Mouse (Mus musculus) stomach, embryonic 15.5 days (tissue): Measurements from ENCODE around the gene Large1. TPM values are rescaled to one million over a fixed set of nuclear protein-coding genes. Genes with fewer than 3 reads are reported as not detected.
"Not testable (repeated sequence)": the region's sequence is repeated elsewhere in the genome, so short reads cannot be mapped to it uniquely, and the experiment has no call there.

Source experiments
- ATAC-seq: fragments of 200-750 bp; cut with Nextera tagmentation; 2 replicates; pipeline ENCODE4 v1.8.0; 2017; ENCODE audit warnings: low read depth, moderate number of reproducible peaks, moderate TSS enrichment; ENCODE audit not compliant: insufficient read depth, low FRiP score
- H3K27ac ChIP-seq: fragments of 300-500 bp; sonication (generic); 2 replicates; pipeline ENCODE4 v1.5.1; 2015; ENCODE audit warnings: mild to moderate bottlenecking, inconsistent platforms
- H3K27me3 ChIP-seq: fragments of 300-500 bp; sonication (generic); replicated peaks from 2 replicates; pipeline ENCODE4 v1.6.1; 2015; ENCODE audit warnings: inconsistent platforms
- H3K36me3 ChIP-seq: fragments of 300-500 bp; sonication (generic); 2 replicates; pipeline ENCODE4 v1.6.1; 2015; ENCODE audit warnings: inconsistent platforms
- H3K4me1 ChIP-seq: fragments of 300-500 bp; sonication (generic); 2 replicates; pipeline ENCODE4 v1.6.1; 2015; ENCODE audit warnings: inconsistent platforms
- H3K4me2 ChIP-seq: fragments of 300-500 bp; sonication (generic); 2 replicates; pipeline ENCODE4 v1.6.1; 2015; ENCODE audit warnings: mild to moderate bottlenecking, inconsistent platforms
- H3K4me3 ChIP-seq: fragments of 300-500 bp; sonication (generic); replicated peaks from 2 replicates; pipeline ENCODE4 v1.5.1; 2015; ENCODE audit warnings: inconsistent platforms
- H3K9ac ChIP-seq: fragments of 300-500 bp; sonication (generic); 2 replicates; pipeline ENCODE4 v1.6.1; 2015; ENCODE audit warnings: inconsistent platforms
- H3K9me3 ChIP-seq: fragments of 300-500 bp; sonication (generic); 2 replicates; pipeline ENCODE4 v1.6.1; 2016; ENCODE audit warnings: inconsistent platforms
- WGBS: fragments of 180-500 bp; shearing (Covaris S2); methylation state at CpG from one replicate; pipeline ENCODE4 v1.1.7; 2015; 5-methylcytosine and 5-hydroxymethylcytosine counted together
- polyA plus RNA-seq: library from polyadenylated mRNA; unstranded; fragments of >200 nt; fragmentation: Nextera tagmentation; extraction: Ambion mirVana; gene quantifications from 2 replicates; pipeline ENCODE4 v1.2.1, GENCODE M21; 2015

Large1 gene
- polyA plus RNA-seq, 1 experiment from 2014 or later: 6.3 TPM

GRCm38 (mm10) chr8:72982832-72983231, 370.5 kb downstream of the Large1 start:
- Histone ChIP-seq H3K4me3 (no peak overlapping the region), H3K4me2 (no peak overlapping the region), H3K36me3 (no peaks in the 10 kb centered on the region), H3K4me1 (no peaks in the 10 kb centered on the region), H3K27me3 (no peaks in the 10 kb centered on the region), H3K9ac (no peak overlapping the region), H3K9me3 (no peaks in the 10 kb centered on the region), H3K27ac (no peak overlapping the region)
- ATAC-seq: no peak
- WGBS: 87% methylated on average over 1 of the region's 1 CpGs

GRCm38 (mm10) chr8:72955074-72955473, 398.3 kb downstream of the Large1 start:
- H3K27me3 ChIP-seq: no peaks in the 10 kb centered on the region
- no peak overlapping the region for H3K27ac ChIP-seq
- H3K4me1 ChIP-seq: no peaks in the 10 kb centered on the region
- no peak overlapping the region for H3K4me3 ChIP-seq
- no peaks in the 10 kb centered on the region for H3K36me3 ChIP-seq
- no peak; the same call in 1 of the 2 replicates for ATAC-seq
- H3K9me3 ChIP-seq: no peaks in the 10 kb centered on the region
- no peak overlapping the region for H3K9ac ChIP-seq
- no peak overlapping the region for H3K4me2 ChIP-seq
- 64% methylated on average over 3 of the region's 3 CpGs for WGBS

DNA sequence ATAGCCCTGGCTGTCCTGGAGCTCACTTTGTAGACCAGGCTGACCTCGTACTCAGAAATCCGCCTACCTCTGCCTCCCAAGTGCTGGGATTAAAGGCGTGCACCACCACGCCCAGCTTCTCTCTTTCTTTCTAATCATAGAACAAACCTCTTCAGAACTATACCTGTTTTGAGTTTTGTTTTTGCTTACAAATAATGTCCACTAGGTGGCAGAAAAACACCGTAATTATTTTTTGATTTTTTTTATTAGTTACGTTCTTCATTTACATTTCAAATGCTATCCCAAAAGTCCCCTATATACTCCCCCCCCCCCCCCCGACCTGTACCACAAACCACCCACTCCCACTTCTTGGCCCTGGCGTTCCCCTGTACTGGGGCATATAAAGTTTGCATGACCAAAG, 411.9 kb downstream of the Large1 start:
- not testable (repeated sequence) for H3K27me3 ChIP-seq, H3K4me1 ChIP-seq, H3K4me3 ChIP-seq, H3K9ac ChIP-seq, H3K36me3 ChIP-seq, ATAC-seq, H3K4me2 ChIP-seq, H3K9me3 ChIP-seq, H3K27ac ChIP-seq
- 73% methylated on average over 8 of the region's 8 CpGs for WGBS

GRCm38 (mm10) chr8:72919182-72919902, 434.0 kb downstream of the Large1 start:
- Histone ChIP-seq H3K4me3 (no peak overlapping the region), H3K27me3 (no peaks in the 10 kb centered on the region), H3K36me3 (no peaks in the 10 kb centered on the region), H3K27ac (no peak overlapping the region; the same call in 1 of the 2 replicates), H3K9me3 (no peaks in the 10 kb centered on the region), H3K4me1 (no peaks in the 10 kb centered on the region), H3K9ac (no peak overlapping the region), H3K4me2 (no peak overlapping the region)
- 38% methylated on average over 2 of the region's 2 CpGs for whole genome bisulfite sequencing
- ATAC-seq: no peak

GRCm38 (mm10) chr8:72905491-72905890, 447.8 kb downstream of the Large1 start:
- H3K9me3 ChIP-seq: no peaks in the 10 kb centered on the region
- H3K27me3 ChIP-seq: no peaks in the 10 kb centered on the region
- H3K27ac ChIP-seq: no peak overlapping the region
- no peak for ATAC-seq
- WGBS: 81% methylated on average over 4 of the region's 4 CpGs
- no peak overlapping the region for H3K9ac ChIP-seq
- no peak overlapping the region for H3K4me2 ChIP-seq
- H3K4me1 ChIP-seq: no peaks in the 10 kb centered on the region
- H3K4me3 ChIP-seq: no peak overlapping the region
- no peaks in the 10 kb centered on the region for H3K36me3 ChIP-seq

DNA sequence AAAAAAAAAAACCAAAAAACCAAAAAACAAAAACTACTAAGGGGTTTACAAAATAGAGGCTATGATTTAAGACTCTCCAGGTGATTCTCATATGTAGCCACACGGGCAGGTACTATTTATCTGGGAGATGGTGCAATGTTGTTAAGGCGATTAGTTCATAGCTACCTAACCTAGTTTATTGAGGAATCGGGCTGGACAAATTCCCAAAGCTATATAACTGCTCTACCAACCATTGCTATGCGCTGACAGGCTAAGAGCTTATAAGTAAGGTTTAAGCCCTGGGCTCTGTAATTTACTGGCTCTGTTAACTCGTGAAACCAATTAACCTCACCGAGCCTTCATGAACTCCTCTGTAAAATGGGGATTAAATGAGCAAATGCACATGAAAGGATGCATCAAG, 451.7 kb downstream of the Large1 start:
- 87% methylated on average over 6 of the region's 6 CpGs for WGBS
- Histone ChIP-seq H3K9ac (no peak overlapping the region), H3K27ac (no peak overlapping the region), H3K4me2 (no peak overlapping the region), H3K9me3 (no peaks in the 10 kb centered on the region), H3K4me1 (no peaks in the 10 kb centered on the region), H3K27me3 (no peaks in the 10 kb centered on the region), H3K4me3 (no peak overlapping the region), H3K36me3 (no peaks in the 10 kb centered on the region)
- ATAC-seq: no peak

DNA sequence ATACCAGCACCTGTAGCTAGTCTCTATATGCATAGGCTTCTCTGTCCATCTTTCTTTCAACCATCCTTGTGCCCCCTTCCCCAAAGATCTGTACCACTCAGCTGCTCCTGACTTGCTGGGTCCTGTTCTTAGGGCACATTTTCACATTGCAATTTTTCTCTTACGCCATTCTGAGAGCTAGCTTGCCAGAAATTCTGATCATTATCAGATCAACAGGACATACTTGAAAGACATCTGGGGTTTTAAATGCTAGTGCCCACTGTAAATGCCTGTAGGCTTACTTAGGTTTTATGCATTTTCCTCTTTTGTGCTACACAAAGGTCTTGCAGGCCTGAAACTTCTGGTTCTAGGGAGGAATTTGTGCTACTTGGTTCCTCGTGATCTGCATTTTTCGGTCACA, 454.0 kb downstream of the Large1 start:
- no peaks in the 10 kb centered on the region for H3K36me3 ChIP-seq
- no peak overlapping the region for H3K27ac ChIP-seq
- H3K27me3 ChIP-seq: no peaks in the 10 kb centered on the region
- H3K9ac ChIP-seq: no peak overlapping the region
- H3K4me2 ChIP-seq: no peak overlapping the region
- no peaks in the 10 kb centered on the region for H3K9me3 ChIP-seq
- no peak for ATAC-seq
- WGBS: 85% methylated on average over 3 of the region's 3 CpGs
- H3K4me1 ChIP-seq: no peaks in the 10 kb centered on the region
- no peak overlapping the region for H3K4me3 ChIP-seq

DNA sequence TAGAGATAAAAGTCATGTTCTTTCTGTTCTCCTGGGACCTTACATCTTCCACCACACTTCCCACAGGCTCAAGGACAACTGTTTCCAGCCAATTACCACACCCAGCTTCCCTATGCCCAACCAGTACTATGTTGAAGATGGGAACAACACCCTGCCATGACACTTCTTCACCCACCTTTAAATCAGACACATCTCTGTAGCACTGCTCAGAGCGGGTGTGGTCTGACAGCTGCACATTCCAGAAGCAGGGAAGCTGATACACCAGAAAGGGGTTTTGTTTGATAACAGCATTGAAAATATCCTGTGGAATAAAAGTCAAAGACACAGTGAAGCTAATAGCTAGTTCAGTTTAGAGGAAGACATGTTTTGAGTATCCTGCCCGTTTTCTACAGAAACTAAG, 470.3 kb downstream of the Large1 start:
- H3K9ac ChIP-seq: no peak overlapping the region
- WGBS: 91% methylated on average over 2 of the region's 2 CpGs
- no peaks in the 10 kb centered on the region for H3K9me3 ChIP-seq
- H3K36me3 ChIP-seq: no peaks in the 10 kb centered on the region
- no peak for ATAC-seq
- H3K27me3 ChIP-seq: no peaks in the 10 kb centered on the region
- no peak overlapping the region for H3K4me2 ChIP-seq
- no peaks in the 10 kb centered on the region for H3K4me1 ChIP-seq
- no peak overlapping the region for H3K4me3 ChIP-seq
- H3K27ac ChIP-seq: no peak overlapping the region

GRCm38 (mm10) chr8:72873411-72873810, 479.9 kb downstream of the Large1 start:
- Histone ChIP-seq H3K9me3 (no peaks in the 10 kb centered on the region), H3K27ac (no peak overlapping the region), H3K27me3 (no peaks in the 10 kb centered on the region), H3K4me2 (no peak overlapping the region), H3K9ac (no peak overlapping the region), H3K4me3 (no peak overlapping the region), H3K4me1 (no peaks in the 10 kb centered on the region), H3K36me3 (no peaks in the 10 kb centered on the region)
- ATAC-seq: no peak
- 82% methylated on average over 2 of the region's 2 CpGs for WGBS

DNA sequence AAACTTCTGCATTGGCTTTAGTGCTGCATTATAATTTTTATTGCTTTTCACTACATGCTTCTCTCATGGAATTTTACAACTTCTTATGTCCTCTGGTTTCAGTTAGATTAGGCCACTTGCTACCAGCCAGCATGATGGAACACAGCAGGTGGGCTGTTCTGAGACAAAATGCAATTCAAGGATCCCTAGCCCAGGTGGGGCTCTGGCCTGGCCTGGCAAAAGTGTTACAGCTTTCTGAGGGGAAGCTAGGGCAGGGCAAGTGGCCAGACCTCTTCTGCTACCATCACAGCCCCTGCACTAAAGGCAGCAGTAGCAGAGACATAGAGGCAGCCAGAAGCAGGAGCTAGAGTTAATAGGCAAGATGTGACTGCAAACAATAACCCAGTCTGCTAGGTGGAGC, 506.5 kb downstream of the Large1 start:
- no peak overlapping the region for H3K4me2 ChIP-seq
- no peaks in the 10 kb centered on the region for H3K9me3 ChIP-seq
- no peak overlapping the region for H3K9ac ChIP-seq
- no peak overlapping the region for H3K4me3 ChIP-seq
- H3K36me3 ChIP-seq: 0 out of 2 replicates have a peak, but pooled peaks cover 7% of the 10 kb centered on the region
- no peaks in the 10 kb centered on the region for H3K27me3 ChIP-seq
- ATAC-seq: no peak
- H3K4me1 ChIP-seq: no peaks in the 10 kb centered on the region
- no peak overlapping the region for H3K27ac ChIP-seq

- Histone ChIP-seq H3K4me2 (no peak overlapping the region), H3K4me3 (no peak overlapping the region), H3K27ac (no peak overlapping the region), H3K4me1 (no peaks in the 10 kb centered on the region), H3K27me3 (no peaks in the 10 kb centered on the region), H3K36me3 (no peaks in the 10 kb centered on the region), H3K9me3 (no peaks in the 10 kb centered on the region), H3K9ac (no peak overlapping the region)
- WGBS: 77% methylated on average over 4 of the region's 4 CpGs
- no peak for ATAC-seq
These were observed 517.5 kb downstream of the Large1 start for GRCm38 (mm10) chr8:72835863-72836262.

DNA sequence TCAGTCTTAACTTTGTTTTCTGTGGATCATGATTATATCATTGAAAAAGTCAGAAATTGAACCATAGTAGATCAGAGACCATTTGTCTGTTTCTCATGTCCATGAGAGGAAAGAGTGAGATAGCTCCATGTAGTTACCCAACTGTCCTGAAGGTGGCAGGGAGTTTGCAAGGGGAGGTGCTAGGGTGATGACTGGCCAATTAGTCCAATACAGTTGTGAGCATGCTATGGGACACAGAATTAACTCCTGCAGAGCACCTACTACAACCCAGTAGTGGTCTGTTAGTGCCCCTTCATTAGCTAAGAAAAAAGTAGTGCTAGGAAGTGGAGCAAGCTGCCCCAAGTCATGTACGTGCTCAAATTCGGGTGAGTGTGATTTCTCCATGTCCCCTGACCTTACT, 520.2 kb downstream of the Large1 start:
- Histone ChIP-seq H3K4me2 (no peak overlapping the region), H3K4me1 (no peaks in the 10 kb centered on the region), H3K27me3 (no peaks in the 10 kb centered on the region), H3K4me3 (no peak overlapping the region), H3K36me3 (no peaks in the 10 kb centered on the region), H3K27ac (no peak overlapping the region), H3K9me3 (no peaks in the 10 kb centered on the region), H3K9ac (no peak overlapping the region)
- ATAC-seq: no peak
- 74% methylated on average over 2 of the region's 2 CpGs for WGBS

DNA sequence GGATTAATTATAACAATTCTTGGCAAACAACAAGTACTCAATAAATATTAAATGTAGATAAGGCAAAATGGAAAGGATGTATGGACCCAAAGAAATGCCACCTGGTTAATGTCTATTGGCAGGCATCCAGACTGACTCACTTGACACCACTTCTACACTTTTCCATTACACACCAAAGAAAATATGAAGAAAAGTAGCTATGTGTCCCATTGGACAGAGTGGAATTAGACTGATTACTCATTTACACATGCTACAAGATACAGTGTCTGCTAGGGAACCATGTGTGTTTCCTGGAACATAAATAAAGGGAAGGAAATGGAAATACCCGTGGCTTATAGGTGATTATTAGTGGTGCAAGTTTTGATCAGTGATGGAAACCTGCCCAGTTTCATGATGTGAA, 521.0 kb downstream of the Large1 start:
- 38% methylated on average over 1 of the region's 1 CpGs for WGBS
- H3K4me1 ChIP-seq: no peaks in the 10 kb centered on the region
- H3K27ac ChIP-seq: no peak overlapping the region
- no peak overlapping the region for H3K4me2 ChIP-seq
- H3K4me3 ChIP-seq: no peak overlapping the region
- no peaks in the 10 kb centered on the region for H3K9me3 ChIP-seq
- H3K27me3 ChIP-seq: no peaks in the 10 kb centered on the region
- ATAC-seq: peak; percentile 78
- H3K9ac ChIP-seq: no peak overlapping the region
- no peaks in the 10 kb centered on the region for H3K36me3 ChIP-seq
